ENCODE assay signal across 9 mouse cellular contexts in genomic region chr4:140963941-140964597, GRCm38 (mm10). TPM values are rescaled to one million over a fixed set of nuclear protein-coding genes. Genes with fewer than 3 reads are reported as not detected.
DNase-seq lines count a peak whose midpoint lies in the region; ATAC-seq and TF ChIP-seq lines count a peak whose summit lies in the region.
"Had no signal": no experiment of that assay in that cellular context is flagged by ENCODE, and none has a peak within 500 bp of the region (broad histone marks: within the 10 kb centered on the region; RNA-seq: fewer than 3 reads in every experiment).

No protein-coding gene starts in this region.

- H3K4me1 ChIP-seq in heart, embryonic 15.5 days (replicated peaks) = peaks cover 37% of the 10 kb centered on the region
- peaks cover 11% of the 10 kb centered on the region; the same call in 1 of the 2 replicates for H3K4me1 ChIP-seq in lung, postnatal 0 days (ENCODE audit: insufficient read depth, low read depth, low read length)
- H3K4me1 ChIP-seq in intestine, embryonic 15.5 days (replicated peaks) = peaks cover 19% of the 10 kb centered on the region

- H3K36me3 ChIP-seq in heart, embryonic 15.5 days = peaks cover 27% of the 10 kb centered on the region
- H3K36me3 ChIP-seq in lung, postnatal 0 days (ENCODE audit: insufficient read depth, low read length) = 0 out of 2 replicates have a peak, but pooled peaks cover 9% of the 10 kb centered on the region
- H3K36me3 ChIP-seq in intestine, embryonic 15.5 days = peaks cover 8% of the 10 kb centered on the region; the same call in 1 of the 2 replicates

- no peak for ATAC-seq in heart, embryonic 15.5 days (replicated peaks; ENCODE audit: insufficient number of reproducible peaks, insufficient read depth, low FRiP score, low read depth)
- ATAC-seq in lung, postnatal 0 days = no peak
- ATAC-seq in intestine, embryonic 15.5 days = no peak

- H3K4me2 ChIP-seq in heart, embryonic 15.5 days = no peak overlapping the region
- H3K4me2 ChIP-seq in lung, postnatal 0 days (replicated peaks; ENCODE audit: low read depth, low read length) = no peak overlapping the region
- H3K4me2 ChIP-seq in intestine, embryonic 15.5 days (replicated peaks) = no peak overlapping the region

- H3K9ac ChIP-seq in heart, embryonic 15.5 days = no peak overlapping the region
- no peak overlapping the region for H3K9ac ChIP-seq in lung, postnatal 0 days (replicated peaks; ENCODE audit: low read depth)
- H3K9ac ChIP-seq in intestine, embryonic 15.5 days = no peak overlapping the region
- H3K9ac ChIP-seq: liver, embryonic 15.5 days had no signal

- H3K27me3 ChIP-seq in heart, embryonic 15.5 days = no peaks in the 10 kb centered on the region
- no peaks in the 10 kb centered on the region for H3K27me3 ChIP-seq in lung, postnatal 0 days (replicated peaks; ENCODE audit: insufficient read depth, low read length)
- H3K27me3 ChIP-seq in intestine, embryonic 15.5 days (replicated peaks) = no peaks in the 10 kb centered on the region
- H3K27me3 ChIP-seq: liver, embryonic 15.5 days had no signal

- no peak overlapping the region for H3K4me3 ChIP-seq in heart, embryonic 15.5 days
- H3K4me3 ChIP-seq in lung, postnatal 0 days (ENCODE audit: low read depth, low read length) = no peak overlapping the region
- no peak overlapping the region for H3K4me3 ChIP-seq in intestine, embryonic 15.5 days (replicated peaks)
- H3K4me3 ChIP-seq: liver, embryonic 15.5 days had no signal

- TF ChIP-seq EP300 in lung, postnatal 0 days (IDR thresholded peaks at IDR 0.05) = no peak

- DNase-seq in heart, postnatal 36 days = no peak
- DNase-seq in lung, postnatal 0 days (ENCODE audit: low spot score) = peak; percentile 73
- no peak for DNase-seq in lung, postnatal 25 days (ENCODE audit: low spot score)
- peak; percentile 38 for DNase-seq in adipocyte (ENCODE audit: low spot score)
- DNase-seq in layer of hippocampus, postnatal 25 days (ENCODE audit: extremely low spot score in 1 of 2, low spot score in 1 of 2) = no peak
- DNase-seq in cerebellum, adult 18-20 months = no peak

- no peaks in the 10 kb centered on the region for H3K9me3 ChIP-seq in heart, embryonic 15.5 days (replicated peaks)
- no peaks in the 10 kb centered on the region for H3K9me3 ChIP-seq in lung, postnatal 0 days (ENCODE audit: low read length)
- H3K9me3 ChIP-seq in intestine, embryonic 15.5 days = no peaks in the 10 kb centered on the region
- H3K9me3 ChIP-seq: liver, embryonic 15.5 days had no signal

- no peak for TF ChIP-seq CTCF in lung, postnatal 0 days (IDR thresholded peaks at IDR 0.05)

- intact Hi-C loops in heart, postnatal 36 days (cut with DNase I) = loop anchor here (1.0 to 10.0 kb wide), 3 partner anchors 23 to 171 kb away; partner anchors contain the start of genes Atp13a2 and Szrd1

- 73% methylated on average over 9 of the region's 9 CpGs for WGBS in heart, embryonic 15.5 days
- 66% methylated on average over 9 of the region's 9 CpGs for WGBS in lung, postnatal 0 days
- WGBS in intestine, embryonic 15.5 days = 74% methylated on average over 9 of the region's 9 CpGs

- H3K27ac ChIP-seq in heart, embryonic 15.5 days = 0 out of 2 replicates have a peak overlapping the region, but pooled peaks have one; percentile 43
- peak overlapping the region; percentile 21; the same call in 1 of the 2 replicates for H3K27ac ChIP-seq in lung, postnatal 0 days (ENCODE audit: low read length)
- peak overlapping the region; percentile 56; the same call in 1 of the 2 replicates for H3K27ac ChIP-seq in intestine, embryonic 15.5 days

RNA-seq across cellular contexts. Expression of gene Sdhb, which starts 3.1 kb away (rescaled TPM):
- 812 and 965 TPM in 2 replicates for polyA plus RNA-seq in heart, embryonic 15.5 days (2015; fragmentation: Nextera tagmentation; extraction: Ambion mirVana)
- total RNA-seq in heart, postnatal 36 days (2021) = 1,000 to 10,000 TPM; 1,261 to 1,268 TPM
- polyA plus RNA-seq in lung, postnatal 0 days (2015; fragmentation: Nextera tagmentation; extraction: Ambion mirVana) = 251 and 275 TPM in 2 replicates
- polyA plus RNA-seq in intestine, embryonic 15.5 days (2015; fragmentation: Nextera tagmentation; extraction: Ambion mirVana) = 539 and 577 TPM in 2 replicates
- 100 to 1,000 TPM; 182 to 190 TPM for total RNA-seq in layer of hippocampus, postnatal 25 days (2021)

RNA-seq across cellular contexts. Expression of gene Atp13a2, which starts 22.6 kb away (rescaled TPM):
- polyA plus RNA-seq in heart, embryonic 15.5 days (2015; fragmentation: Nextera tagmentation; extraction: Ambion mirVana) = 23.4 and 38.8 TPM in 2 replicates
- 10 to 100 TPM; 16.5 to 17.3 TPM for total RNA-seq in heart, postnatal 36 days (2021)
- 34.2 and 34.4 TPM in 2 replicates for polyA plus RNA-seq in lung, postnatal 0 days (2015; fragmentation: Nextera tagmentation; extraction: Ambion mirVana)
- 29.8 and 35.7 TPM in 2 replicates for polyA plus RNA-seq in intestine, embryonic 15.5 days (2015; fragmentation: Nextera tagmentation; extraction: Ambion mirVana)
- 100 to 1,000 TPM; 168 to 172 TPM for total RNA-seq in layer of hippocampus, postnatal 25 days (2021)

RNA-seq across cellular contexts. Expression of gene Mfap2, which starts 46.1 kb away (rescaled TPM):
- polyA plus RNA-seq in heart, embryonic 15.5 days (2015; fragmentation: Nextera tagmentation; extraction: Ambion mirVana) = 237 and 341 TPM in 2 replicates
- total RNA-seq in heart, postnatal 36 days (2021) = 1 to 10 TPM; 4.0 to 4.3 TPM
- polyA plus RNA-seq in lung, postnatal 0 days (2015; fragmentation: Nextera tagmentation; extraction: Ambion mirVana) = 398 and 422 TPM in 2 replicates
- polyA plus RNA-seq in intestine, embryonic 15.5 days (2015; fragmentation: Nextera tagmentation; extraction: Ambion mirVana) = 329 and 347 TPM in 2 replicates
- 1 to 10 TPM; 5.2 to 5.7 TPM for total RNA-seq in layer of hippocampus, postnatal 25 days (2021)

RNA-seq across cellular contexts. Expression of gene Padi2, which starts 57.9 kb away (rescaled TPM):
- 1.2 and 3.1 TPM in 2 replicates for polyA plus RNA-seq in heart, embryonic 15.5 days (2015; fragmentation: Nextera tagmentation; extraction: Ambion mirVana)
- 1 to 10 TPM in 1 of 2 experiments, under 1 TPM in 1; 0.56 to 1.0 TPM for total RNA-seq in heart, postnatal 36 days (2021)
- 0.63 and 0.94 TPM in 2 replicates for polyA plus RNA-seq in lung, postnatal 0 days (2015; fragmentation: Nextera tagmentation; extraction: Ambion mirVana)
- polyA plus RNA-seq in intestine, embryonic 15.5 days (2015; fragmentation: Nextera tagmentation; extraction: Ambion mirVana) = 3.1 and 3.8 TPM in 2 replicates
- total RNA-seq in layer of hippocampus, postnatal 25 days (2021) = 10 to 100 TPM; 21.2 to 22.2 TPM

Comparison
In these comparisons a context has a peak if more than half of its experiments do, and no peak if none do; other contexts are left out.
1. DNase-seq: peak in lung, postnatal 0 days (single experiment) and adipocyte (single experiment); none in heart, postnatal 36 days (0 of 2), lung, postnatal 25 days (single experiment), layer of hippocampus, postnatal 25 days (0 of 2) and cerebellum, adult 18-20 months (0 of 2).
2. Peak in every context shown above with its lines, with median percentiles within 50 percentile points of each other: H3K27ac ChIP-seq.